Mouse (Mus musculus) midbrain, embryonic 13.5 days (tissue): ENCODE data around the gene Xpc. TPM values are rescaled to one million over a fixed set of nuclear protein-coding genes. Genes with fewer than 3 reads are reported as not detected.

Experiments
- ATAC-seq: fragments of 200-750 bp; cut with Nextera tagmentation; 2 replicates; pipeline ENCODE4 v1.8.0; 2017; ENCODE audit warnings: mild to moderate bottlenecking, moderate TSS enrichment, moderate library complexity
- H3K27ac ChIP-seq: fragments of 300-500 bp; sonication (generic); 2 replicates; pipeline ENCODE4 v1.5.1; 2015; ENCODE audit warnings: inconsistent platforms, mild to moderate bottlenecking, moderate library complexity
- H3K27me3 ChIP-seq: fragments of 300-500 bp; sonication (generic); 2 replicates; pipeline ENCODE4 v1.6.1; 2015; ENCODE audit warnings: mild to moderate bottlenecking, inconsistent platforms
- H3K36me3 ChIP-seq: fragments of 300-500 bp; sonication (generic); 2 replicates; pipeline ENCODE4 v1.6.1; 2015; ENCODE audit warnings: mild to moderate bottlenecking, inconsistent platforms
- H3K4me1 ChIP-seq: fragments of 300-500 bp; sonication (generic); replicated peaks from 2 replicates; pipeline ENCODE4 v1.6.1; 2015; ENCODE audit warnings: inconsistent platforms
- H3K4me2 ChIP-seq: fragments of 300-500 bp; sonication (generic); replicated peaks from 2 replicates; pipeline ENCODE4 v1.6.1; 2015; ENCODE audit warnings: moderate library complexity, mild to moderate bottlenecking, inconsistent platforms
- H3K4me3 ChIP-seq: fragments of 300-500 bp; sonication (generic); replicated peaks from 2 replicates; pipeline ENCODE4 v1.5.1; 2015; ENCODE audit warnings: mild to moderate bottlenecking, inconsistent platforms
- H3K9ac ChIP-seq: fragments of 300-500 bp; sonication (generic); replicated peaks from 2 replicates; pipeline ENCODE4 v1.6.1; 2015; ENCODE audit warnings: mild to moderate bottlenecking, inconsistent platforms
- H3K9me3 ChIP-seq: fragments of 300-500 bp; sonication (generic); 2 replicates; pipeline ENCODE4 v1.6.1; 2016; ENCODE audit warnings: mild to moderate bottlenecking, inconsistent platforms
- WGBS: fragments of 180-500 bp; shearing (Covaris S2); methylation state at CpG from one replicate; pipeline ENCODE4 v1.1.7; 2015; 5-methylcytosine and 5-hydroxymethylcytosine counted together
- polyA plus RNA-seq: library from polyadenylated mRNA; unstranded; fragments of >200 nt; fragmentation: Nextera tagmentation; extraction: Ambion mirVana; gene quantifications from 2 replicates; pipeline ENCODE4 v1.2.1, GENCODE M21; 2015

Gene Xpc
- polyA plus RNA-seq = 22.9 and 23.9 TPM in 2 replicates

GRCm38 (mm10) chr6:91515545-91516449 lies at the start of gene Xpc, which contains the start of gene Lsm3:
Xpc (minus strand) TSS chr6:91515888.
Lsm3 (plus strand) TSS chr6:91515928.
- Histone ChIP-seq H3K4me1 (peaks cover 32% of the 10 kb centered on the region), H3K36me3 (peaks cover 30% of the 10 kb centered on the region), H3K4me2 (peak within 1 kb of the TSS; percentile 75), H3K27ac (peak within 1 kb of the TSS; percentile 59), H3K9ac (peak within 1 kb of the TSS; percentile 75), H3K9me3 (no peaks in the 10 kb centered on the region), H3K4me3 (peak within 1 kb of the TSS; percentile 64), H3K27me3 (no peaks in the 10 kb centered on the region)
- ATAC-seq = peak; percentile 98
- WGBS = under 1% methylated on average over 80 of the region's 80 CpGs

- H3K9ac ChIP-seq = no peak overlapping the region
- no peak overlapping the region for H3K27ac ChIP-seq
- no peak overlapping the region for H3K4me2 ChIP-seq
- no peaks in the 10 kb centered on the region for H3K4me1 ChIP-seq
- H3K4me3 ChIP-seq = no peak overlapping the region
- WGBS = 82% methylated on average over 3 of the region's 3 CpGs
- ATAC-seq = no peak
- H3K27me3 ChIP-seq = no peaks in the 10 kb centered on the region
- no peaks in the 10 kb centered on the region for H3K9me3 ChIP-seq
- H3K36me3 ChIP-seq = no peaks in the 10 kb centered on the region
These were observed 47.3 kb upstream of the Xpc start for GRCm38 (mm10) chr6:91563031-91563430.

GRCm38 (mm10) chr6:91560186-91560585 lies 44.5 kb upstream of the Xpc start:
- Histone ChIP-seq H3K27ac (no peak overlapping the region), H3K27me3 (no peaks in the 10 kb centered on the region), H3K9ac (no peak overlapping the region), H3K4me2 (no peak overlapping the region), H3K36me3 (no peaks in the 10 kb centered on the region), H3K4me3 (no peak overlapping the region), H3K9me3 (no peaks in the 10 kb centered on the region), H3K4me1 (no peaks in the 10 kb centered on the region)
- 95% methylated on average over 3 of the region's 3 CpGs for WGBS
- ATAC-seq = no peak

- H3K9ac ChIP-seq = no peak overlapping the region
- H3K4me3 ChIP-seq = no peak overlapping the region
- WGBS = 78% methylated on average over 4 of the region's 4 CpGs
- H3K4me2 ChIP-seq = no peak overlapping the region
- H3K4me1 ChIP-seq = no peaks in the 10 kb centered on the region
- H3K36me3 ChIP-seq = no peaks in the 10 kb centered on the region
- H3K27me3 ChIP-seq = no peaks in the 10 kb centered on the region
- H3K27ac ChIP-seq = no peak overlapping the region
- no peak for ATAC-seq
- no peaks in the 10 kb centered on the region for H3K9me3 ChIP-seq
These were observed 43.7 kb upstream of the Xpc start for GRCm38 (mm10) chr6:91559371-91559770.

DNA sequence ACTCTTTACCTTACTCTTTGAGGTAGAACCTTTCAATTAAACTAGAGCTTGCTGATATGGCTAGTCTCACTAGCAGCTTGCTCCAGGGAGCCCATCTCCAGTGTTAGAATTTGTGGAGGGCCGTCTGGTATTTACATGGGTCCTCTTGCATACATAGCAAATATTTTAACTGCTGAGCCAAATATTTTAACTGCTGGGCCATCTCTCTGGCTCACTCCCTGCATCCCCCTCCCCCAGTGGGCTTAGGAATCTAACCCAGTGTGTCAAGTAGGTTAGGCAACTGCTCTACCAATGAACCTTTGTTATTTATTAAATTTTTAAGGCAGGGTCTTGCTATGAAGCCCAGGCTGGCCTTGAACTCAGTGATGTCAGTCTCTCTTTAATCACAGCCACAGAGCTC lies 42.9 kb upstream of the Xpc start:
- no peaks in the 10 kb centered on the region for H3K4me1 ChIP-seq
- H3K27me3 ChIP-seq = no peaks in the 10 kb centered on the region
- 70% methylated on average over 1 of the region's 1 CpGs for WGBS
- H3K9ac ChIP-seq = no peak overlapping the region
- H3K4me3 ChIP-seq = no peak overlapping the region
- H3K9me3 ChIP-seq = no peaks in the 10 kb centered on the region
- no peak overlapping the region for H3K27ac ChIP-seq
- H3K36me3 ChIP-seq = no peaks in the 10 kb centered on the region
- H3K4me2 ChIP-seq = no peak overlapping the region
- ATAC-seq = no peak

- H3K27me3 ChIP-seq = no peaks in the 10 kb centered on the region
- no peak for ATAC-seq
- no peak overlapping the region for H3K9ac ChIP-seq
- no peaks in the 10 kb centered on the region for H3K36me3 ChIP-seq
- WGBS = 86% methylated on average over 3 of the region's 3 CpGs
- no peak overlapping the region for H3K4me3 ChIP-seq
- H3K27ac ChIP-seq = no peak overlapping the region
- no peaks in the 10 kb centered on the region for H3K9me3 ChIP-seq
- H3K4me1 ChIP-seq = no peaks in the 10 kb centered on the region
- no peak overlapping the region for H3K4me2 ChIP-seq
These were observed 37.0 kb upstream of the Xpc start for GRCm38 (mm10) chr6:91552693-91553092.

GRCm38 (mm10) chr6:91551671-91552070 lies 36.0 kb upstream of the Xpc start:
- ATAC-seq = no peak
- H3K4me1 ChIP-seq = no peaks in the 10 kb centered on the region
- H3K9ac ChIP-seq = no peak overlapping the region
- H3K36me3 ChIP-seq = no peaks in the 10 kb centered on the region
- no peak overlapping the region for H3K4me2 ChIP-seq
- no peak overlapping the region for H3K27ac ChIP-seq
- WGBS = 95% methylated on average over 3 of the region's 3 CpGs
- H3K9me3 ChIP-seq = no peaks in the 10 kb centered on the region
- no peak overlapping the region for H3K4me3 ChIP-seq
- H3K27me3 ChIP-seq = no peaks in the 10 kb centered on the region

GRCm38 (mm10) chr6:91549621-91550020 lies 33.9 kb upstream of the Xpc start:
- ATAC-seq = no peak
- no peaks in the 10 kb centered on the region for H3K9me3 ChIP-seq
- 81% methylated on average over 5 of the region's 5 CpGs for WGBS
- no peaks in the 10 kb centered on the region for H3K4me1 ChIP-seq
- no peak overlapping the region for H3K9ac ChIP-seq
- H3K27me3 ChIP-seq = no peaks in the 10 kb centered on the region
- no peaks in the 10 kb centered on the region for H3K36me3 ChIP-seq
- H3K4me2 ChIP-seq = no peak overlapping the region
- H3K27ac ChIP-seq = no peak overlapping the region
- H3K4me3 ChIP-seq = no peak overlapping the region

- no peak for ATAC-seq
- Histone ChIP-seq H3K27ac (no peak overlapping the region), H3K4me1 (no peaks in the 10 kb centered on the region), H3K4me3 (no peak overlapping the region), H3K4me2 (no peak overlapping the region), H3K9me3 (no peaks in the 10 kb centered on the region), H3K9ac (no peak overlapping the region), H3K27me3 (no peaks in the 10 kb centered on the region), H3K36me3 (no peaks in the 10 kb centered on the region)
- 60% methylated on average over 1 of the region's 1 CpGs for WGBS
These were observed 31.6 kb upstream of the Xpc start for GRCm38 (mm10) chr6:91547313-91547712.

- no peaks in the 10 kb centered on the region for H3K27me3 ChIP-seq
- no peak overlapping the region for H3K4me2 ChIP-seq
- WGBS = 78% methylated on average over 9 of the region's 9 CpGs
These were observed 30.7 kb upstream of the Xpc start for GRCm38 (mm10) chr6:91546241-91546884.

GRCm38 (mm10) chr6:91543056-91543455 lies 27.4 kb upstream of the Xpc start:
- Histone ChIP-seq H3K4me3 (no peak overlapping the region), H3K9me3 (no peaks in the 10 kb centered on the region), H3K9ac (0 out of 2 replicates have a peak overlapping the region, but pooled peaks have one; percentile 10), H3K27ac (no peak overlapping the region), H3K36me3 (no peaks in the 10 kb centered on the region), H3K27me3 (no peaks in the 10 kb centered on the region), H3K4me1 (no peaks in the 10 kb centered on the region), H3K4me2 (no peak overlapping the region)
- no peak for ATAC-seq
- 88% methylated on average over 5 of the region's 5 CpGs for WGBS

More at GRCm38 (mm10) chr6:91546241-91546884, 30.7 kb upstream of the Xpc start:
- Histone ChIP-seq H3K36me3 (no peaks in the 10 kb centered on the region), H3K9ac (no peak overlapping the region), H3K4me3 (no peak overlapping the region), H3K4me1 (no peaks in the 10 kb centered on the region), H3K9me3 (no peaks in the 10 kb centered on the region), H3K27ac (no peak overlapping the region)
- ATAC-seq = no peak

GRCm38 (mm10) chr6:91541276-91541675 lies 25.6 kb upstream of the Xpc start:
- no peak overlapping the region for H3K27ac ChIP-seq
- H3K4me3 ChIP-seq = no peak overlapping the region
- no peak overlapping the region for H3K4me2 ChIP-seq
- H3K9me3 ChIP-seq = no peaks in the 10 kb centered on the region
- WGBS = 73% methylated on average over 3 of the region's 3 CpGs
- no peak for ATAC-seq
- no peaks in the 10 kb centered on the region for H3K27me3 ChIP-seq
- no peaks in the 10 kb centered on the region for H3K36me3 ChIP-seq
- H3K9ac ChIP-seq = no peak overlapping the region
- H3K4me1 ChIP-seq = no peaks in the 10 kb centered on the region
